Mouse (Mus musculus): ENCODE results near the gene Ccdc134.

Gene Ccdc134

DNA sequence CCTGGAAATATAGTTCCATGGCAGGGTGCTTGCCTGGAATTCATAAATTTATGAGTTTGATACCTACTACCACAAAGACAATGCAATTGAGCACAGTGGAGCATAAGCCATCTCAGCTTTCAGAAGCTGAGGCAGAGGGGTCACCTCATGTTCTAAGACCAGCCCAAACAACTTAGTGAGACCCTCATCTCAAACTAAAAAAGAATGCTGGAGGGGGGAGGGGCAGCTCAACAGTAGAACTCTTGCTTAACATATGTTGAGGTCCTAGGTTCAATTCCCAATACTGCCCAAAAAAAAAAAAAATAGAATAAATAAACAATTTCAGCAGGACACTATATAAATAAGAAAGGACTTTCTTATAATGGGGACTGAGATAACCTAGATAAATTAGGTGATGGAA, 22.3 kb downstream of the Ccdc134 start:
- DNase-seq: no peak

DNA sequence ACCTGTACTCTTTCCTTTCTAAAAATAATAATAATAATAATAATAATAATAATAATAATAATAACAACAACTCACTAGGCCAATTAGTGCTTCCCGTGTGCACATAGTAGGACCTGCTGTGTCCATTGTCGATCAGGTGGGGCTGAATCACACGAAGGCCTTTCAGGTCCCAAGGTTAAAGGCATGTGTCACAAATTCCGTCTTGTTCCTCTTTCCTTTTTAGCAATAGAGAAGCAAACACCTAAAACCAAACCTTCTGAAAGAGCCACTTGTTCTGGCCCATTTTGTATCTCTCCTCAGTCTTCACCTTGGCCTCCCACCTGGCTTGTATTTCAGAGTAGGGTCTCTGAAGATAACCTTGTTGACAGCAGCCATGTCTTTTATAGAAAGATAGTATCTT, 23.5 kb downstream of the Ccdc134 start:
- DNase-seq: no peak

DNA sequence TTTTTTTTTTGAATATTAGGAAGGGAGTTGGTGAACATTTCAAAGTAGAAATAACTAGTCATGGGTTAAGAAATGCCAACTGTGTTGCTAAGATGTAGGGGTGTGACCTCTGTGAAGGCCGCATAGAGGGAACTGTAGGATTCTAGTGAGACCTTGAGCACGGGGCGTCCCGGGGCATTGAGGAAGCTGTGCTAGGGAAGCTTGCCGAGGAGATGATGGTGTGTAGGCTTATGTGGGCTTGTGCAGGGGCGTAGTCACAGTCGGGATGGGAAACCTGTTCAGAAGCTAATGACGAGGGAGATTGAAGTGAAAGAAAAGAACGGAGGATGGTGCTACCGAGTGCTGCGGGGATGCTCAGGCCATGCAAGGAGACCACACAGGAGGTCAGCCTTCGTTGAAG, 24.3 kb downstream of the Ccdc134 start:
- no peak for DNase-seq

DNA sequence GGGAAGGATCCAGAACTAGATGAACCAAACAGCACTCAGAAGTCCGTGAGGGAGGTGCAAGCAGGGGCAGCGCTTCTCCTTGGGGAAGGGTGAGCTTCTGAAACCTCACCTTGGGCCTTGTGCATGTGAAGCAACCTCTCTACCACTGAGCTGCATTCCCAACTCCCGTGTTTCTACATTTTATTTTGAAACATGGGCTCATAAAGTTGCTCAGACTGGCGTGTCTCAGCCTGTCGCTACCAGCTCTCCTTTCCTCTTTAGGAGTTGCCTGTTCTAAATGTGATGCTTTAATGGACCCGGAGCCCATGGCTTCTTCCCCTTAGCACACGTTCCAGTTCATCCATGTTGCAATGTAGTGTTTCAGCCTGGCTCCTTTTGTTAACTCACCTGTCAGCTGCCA, 24.7 kb downstream of the Ccdc134 start:
- no peak for DNase-seq

DNA sequence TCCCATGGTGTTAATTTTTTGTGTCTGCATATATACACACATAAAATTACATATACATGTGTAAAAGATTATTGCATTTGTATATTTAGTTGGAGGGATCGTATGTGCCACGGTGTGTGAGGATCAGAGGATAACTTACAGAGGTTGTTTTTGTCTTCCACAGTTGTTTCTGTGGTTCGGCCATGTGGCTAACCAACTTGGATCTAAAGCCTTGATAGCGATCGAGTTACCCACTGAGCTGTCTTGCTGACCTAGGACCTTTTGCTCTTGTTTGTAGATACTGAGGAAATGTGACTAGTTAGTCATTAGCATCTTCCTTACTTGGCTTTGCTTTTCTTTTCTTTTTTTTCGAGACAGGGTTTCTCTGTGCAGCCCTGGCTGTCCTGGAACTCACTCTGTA, 28.6 kb downstream of the Ccdc134 start:
- DNase-seq: no peak

DNA sequence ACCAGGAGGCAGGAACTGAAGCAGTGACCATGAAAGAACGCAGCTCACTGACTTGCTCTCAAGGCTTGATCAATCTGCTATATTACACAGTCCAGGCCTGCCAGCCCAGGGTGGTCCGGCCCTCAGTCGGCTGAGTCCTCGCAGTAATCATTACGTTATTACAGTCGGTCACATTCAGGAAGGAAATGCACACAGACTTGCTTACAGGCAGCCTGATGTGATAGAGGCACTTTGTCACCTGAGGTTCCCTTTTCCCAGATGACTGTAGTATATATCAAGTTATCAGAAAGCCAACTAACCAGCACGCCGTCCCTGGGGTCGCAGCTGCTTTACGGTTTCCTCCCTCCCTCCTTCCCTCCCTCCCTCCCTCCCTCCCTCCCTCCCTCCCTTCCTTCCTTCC, 29.2 kb downstream of the Ccdc134 start:
- no peak for DNase-seq

DNA sequence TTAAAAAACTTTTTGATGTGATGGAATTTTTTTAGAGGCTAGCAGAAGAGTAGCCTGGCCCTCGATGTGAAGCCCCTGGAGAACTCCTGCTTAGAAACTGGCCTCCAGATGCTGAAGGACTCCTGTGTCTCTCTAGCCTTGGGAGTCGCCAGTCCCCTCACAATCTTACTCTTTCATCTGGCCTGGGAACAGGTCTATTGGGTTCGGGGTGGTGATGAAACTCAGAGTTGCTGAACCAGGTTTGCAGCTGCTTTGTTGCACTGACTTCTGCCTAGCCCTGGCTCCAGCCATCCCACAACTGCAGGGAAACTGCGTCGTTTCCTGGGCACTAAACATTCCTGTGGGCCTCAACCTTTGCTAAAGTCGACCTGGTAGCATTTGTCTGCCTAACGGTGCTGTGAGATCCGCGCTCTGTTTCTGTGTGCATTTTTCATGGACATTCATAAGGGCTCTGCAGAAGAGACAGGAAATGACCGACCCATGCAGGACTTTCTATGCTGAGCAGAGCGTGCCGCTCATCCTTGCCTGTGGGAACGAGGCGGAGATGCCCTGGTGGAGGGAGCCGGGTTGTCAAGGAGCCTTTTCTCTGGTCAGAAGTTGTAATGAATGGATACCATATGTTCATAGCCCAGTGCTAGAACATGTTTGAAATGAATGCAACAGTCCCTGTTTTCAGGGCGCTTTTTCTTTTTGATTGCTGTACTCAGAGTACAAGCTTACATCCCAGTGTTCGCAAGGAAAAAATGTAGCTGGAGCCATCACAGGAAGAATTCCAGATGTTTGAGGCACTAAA, 30.7 kb downstream of the Ccdc134 start:
- DNase-seq: no peak

DNA sequence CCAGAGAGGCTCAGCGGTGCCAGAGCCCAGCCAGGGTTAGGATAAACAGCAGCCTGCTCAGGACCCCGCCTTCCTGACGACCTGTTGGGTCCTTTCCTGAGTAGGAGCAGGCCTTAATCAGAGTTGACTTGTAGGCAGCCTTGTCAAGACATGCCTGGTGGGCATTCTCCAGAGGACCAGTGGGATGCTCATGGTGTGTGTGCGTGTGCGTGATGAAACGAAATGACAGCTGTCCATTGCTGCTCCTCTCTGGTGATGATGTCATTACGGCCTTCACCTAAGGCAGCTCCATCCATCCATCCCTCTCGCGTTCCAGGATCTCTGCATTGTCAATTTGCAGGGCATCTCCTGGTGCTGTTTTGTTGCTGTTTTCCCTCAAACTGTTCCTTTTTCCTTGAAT, 31.7 kb downstream of the Ccdc134 start:
- DNase-seq: no peak

DNA sequence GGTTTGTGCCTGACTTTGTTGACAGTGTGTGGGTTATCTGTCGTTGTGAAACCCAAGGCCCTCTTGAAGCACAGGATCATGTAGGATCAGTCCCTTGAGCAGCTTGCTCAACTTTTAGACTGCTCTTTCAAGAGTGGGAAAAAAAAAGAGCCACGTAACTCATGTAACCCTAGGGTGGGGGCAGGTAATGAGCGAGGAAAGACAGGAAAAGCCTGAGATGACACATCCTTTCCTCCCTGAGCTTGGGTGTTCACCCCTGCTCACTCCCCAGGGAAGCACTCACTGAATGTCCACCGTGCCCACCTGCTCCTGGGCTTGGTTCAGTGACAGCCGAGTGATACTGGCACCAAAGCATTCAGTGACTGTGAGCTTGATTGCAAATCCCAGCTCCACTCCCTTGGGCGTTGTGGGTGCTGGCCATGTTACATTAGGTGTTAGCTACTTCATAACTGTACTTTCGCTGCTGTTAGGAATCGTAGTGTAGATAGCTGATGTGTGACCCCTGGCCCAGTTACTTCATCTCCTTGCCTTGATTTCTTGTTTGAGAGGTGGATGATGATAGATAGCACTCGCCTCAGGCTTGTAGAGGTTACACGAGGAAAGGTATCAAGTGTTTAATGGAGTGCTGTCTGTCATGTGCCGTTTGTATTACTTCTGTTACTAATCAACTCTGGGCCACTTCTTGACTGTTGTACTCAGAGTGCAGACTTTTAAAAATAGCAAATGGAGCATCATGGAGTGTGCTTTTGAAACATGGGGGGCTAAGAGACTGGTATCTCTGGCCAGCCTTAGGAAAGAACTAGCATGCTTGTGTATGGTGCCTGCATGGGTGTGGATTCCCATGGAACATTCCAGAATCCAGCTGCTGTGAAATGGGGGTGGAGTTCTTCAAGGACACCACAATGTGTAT, 33.3 kb downstream of the Ccdc134 start:
- DNase-seq: no peak

DNA sequence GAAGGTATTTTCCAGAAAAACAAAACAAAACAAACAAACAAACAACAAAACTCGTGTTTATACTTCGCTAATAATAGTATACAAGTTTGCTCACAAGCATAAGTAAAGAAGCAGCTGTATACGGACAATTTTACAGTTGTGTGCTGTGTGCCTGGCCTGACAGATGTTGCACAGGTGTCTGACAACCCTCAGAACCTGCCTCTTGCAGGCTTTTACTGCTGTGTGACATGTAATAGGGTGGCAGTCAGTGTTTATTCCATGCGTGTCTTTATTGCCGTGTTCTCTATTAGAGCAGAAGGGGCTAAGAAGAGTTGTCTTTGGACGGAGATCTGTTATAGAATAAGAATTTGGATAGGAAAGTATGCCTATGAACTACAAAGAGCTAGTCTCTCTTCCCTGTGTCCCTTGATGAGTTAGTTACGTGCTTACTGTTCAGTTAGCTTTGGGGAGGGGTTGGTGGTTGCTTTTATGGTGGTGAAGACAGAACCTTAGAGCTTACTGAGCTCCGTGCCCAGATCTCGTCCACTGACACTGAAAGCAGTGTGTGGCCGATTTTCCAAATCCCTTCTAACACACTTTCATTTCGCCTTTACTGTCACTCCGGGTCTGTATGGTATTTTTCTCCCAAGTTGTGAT, 34.4 kb downstream of the Ccdc134 start:
- no peak for DNase-seq

DNA sequence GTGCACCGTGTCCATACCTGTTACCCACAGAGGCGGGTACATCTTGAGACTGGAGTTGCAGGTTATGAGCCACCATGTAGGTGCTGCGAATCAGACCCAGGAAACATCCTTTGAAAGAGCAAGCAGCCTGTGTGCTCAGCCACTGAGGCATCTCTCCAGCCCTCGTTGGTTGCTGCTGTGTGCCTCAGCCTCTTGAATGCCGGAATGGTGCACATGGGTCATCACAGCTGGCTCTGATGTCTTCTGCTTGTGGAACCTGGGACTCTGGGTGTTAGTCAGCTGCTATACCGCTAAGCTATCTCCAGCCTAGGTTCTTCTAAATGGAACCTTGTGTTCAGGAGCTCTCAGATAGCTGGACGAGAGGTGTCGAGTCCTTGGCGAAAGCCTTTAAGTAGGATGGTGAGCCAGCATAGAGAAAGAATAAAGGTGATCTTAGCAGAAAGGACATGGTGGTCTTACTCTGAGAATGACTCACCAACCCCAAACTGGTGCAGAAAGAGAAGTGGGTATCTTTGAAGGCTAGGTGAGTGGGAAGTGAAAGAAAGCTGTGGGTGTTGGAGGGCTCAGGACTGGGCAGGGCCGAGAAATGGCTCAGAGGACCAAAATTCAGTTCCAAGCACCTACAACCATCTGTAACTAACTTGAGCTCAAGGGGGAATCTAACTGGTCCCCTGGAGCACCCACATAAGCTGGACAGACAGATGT, 35.8 kb downstream of the Ccdc134 start:
- DNase-seq: no peak

DNA sequence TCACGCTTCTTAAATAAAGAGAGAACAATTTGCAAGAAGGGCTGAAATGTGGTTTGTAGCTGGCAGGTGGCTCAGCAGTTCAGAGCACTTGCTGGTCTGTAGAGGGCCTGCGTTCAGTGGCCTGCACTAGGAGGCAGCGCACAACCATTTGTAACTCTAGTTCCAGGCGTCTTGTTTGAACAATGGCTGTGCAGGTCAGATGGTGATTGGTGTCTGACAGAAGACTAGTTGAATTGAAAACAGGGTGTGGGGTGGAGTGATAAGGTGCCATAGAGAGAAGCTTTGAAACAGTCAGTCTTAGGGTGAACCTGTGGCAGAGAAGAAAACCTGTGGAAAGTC, 36.3 kb downstream of the Ccdc134 start:
- DNase-seq: no peak

DNA sequence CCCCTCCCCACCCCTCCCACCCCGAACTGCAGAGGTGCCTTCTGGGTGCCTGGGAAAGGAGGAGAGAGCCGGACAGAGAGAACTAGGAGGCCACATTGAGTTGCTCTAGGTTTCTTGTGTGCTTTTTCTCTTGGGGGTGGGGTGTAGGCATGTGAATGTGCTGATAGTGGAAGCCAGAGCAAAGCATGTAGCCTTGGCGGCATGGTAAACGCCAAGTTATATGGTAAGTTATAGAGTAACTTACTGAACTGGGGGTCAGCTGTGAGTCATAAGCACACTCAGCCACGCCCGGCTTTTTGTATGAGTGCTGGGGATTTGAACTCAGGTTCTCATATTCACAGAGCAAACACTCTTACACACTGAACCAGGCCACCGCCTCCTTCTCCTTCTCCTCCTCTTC, 36.8 kb downstream of the Ccdc134 start:
- no peak for DNase-seq

DNA sequence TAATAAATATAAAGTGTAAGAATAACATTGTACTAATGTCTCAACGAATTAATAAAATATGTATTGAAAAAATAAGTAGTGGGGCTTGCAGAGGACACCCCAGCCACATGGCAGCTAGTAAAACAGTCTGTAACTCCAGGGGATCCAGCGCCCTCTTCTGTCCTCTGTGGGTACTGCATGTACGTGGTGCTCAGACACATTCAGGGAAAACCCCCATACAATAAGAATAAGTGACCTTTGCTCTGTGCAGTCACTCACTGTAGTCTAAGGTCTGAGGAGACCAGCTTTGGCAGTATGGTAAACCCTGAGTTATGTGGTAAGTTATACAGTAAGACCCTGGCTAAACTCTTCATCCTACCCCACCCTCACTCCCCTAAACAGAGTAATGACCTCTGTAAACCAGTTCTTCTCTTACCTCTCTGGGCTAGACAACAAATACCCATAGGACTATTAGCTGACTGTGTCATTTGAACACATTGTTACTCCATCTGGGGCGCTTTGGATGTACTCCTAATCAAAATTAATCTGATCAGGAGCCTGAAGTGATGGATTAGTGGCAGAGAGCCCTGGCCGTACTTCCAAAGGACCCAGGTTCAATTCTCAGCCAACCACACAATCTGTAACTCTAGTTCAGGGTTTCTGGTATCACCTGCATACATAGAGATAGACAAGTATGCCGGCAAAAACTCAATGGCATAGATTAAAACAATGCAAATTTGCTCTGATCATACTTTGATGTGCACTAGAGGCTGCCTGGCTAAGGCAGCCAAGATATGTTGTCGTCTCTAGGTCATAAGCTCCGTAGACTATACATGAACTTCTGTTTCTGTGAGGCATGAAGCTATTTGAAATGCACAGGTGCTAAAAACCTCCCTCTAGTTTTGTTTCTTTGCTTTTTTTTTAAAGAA, 37.9 kb downstream of the Ccdc134 start:
- DNase-seq: peak; percentile 68

DNA sequence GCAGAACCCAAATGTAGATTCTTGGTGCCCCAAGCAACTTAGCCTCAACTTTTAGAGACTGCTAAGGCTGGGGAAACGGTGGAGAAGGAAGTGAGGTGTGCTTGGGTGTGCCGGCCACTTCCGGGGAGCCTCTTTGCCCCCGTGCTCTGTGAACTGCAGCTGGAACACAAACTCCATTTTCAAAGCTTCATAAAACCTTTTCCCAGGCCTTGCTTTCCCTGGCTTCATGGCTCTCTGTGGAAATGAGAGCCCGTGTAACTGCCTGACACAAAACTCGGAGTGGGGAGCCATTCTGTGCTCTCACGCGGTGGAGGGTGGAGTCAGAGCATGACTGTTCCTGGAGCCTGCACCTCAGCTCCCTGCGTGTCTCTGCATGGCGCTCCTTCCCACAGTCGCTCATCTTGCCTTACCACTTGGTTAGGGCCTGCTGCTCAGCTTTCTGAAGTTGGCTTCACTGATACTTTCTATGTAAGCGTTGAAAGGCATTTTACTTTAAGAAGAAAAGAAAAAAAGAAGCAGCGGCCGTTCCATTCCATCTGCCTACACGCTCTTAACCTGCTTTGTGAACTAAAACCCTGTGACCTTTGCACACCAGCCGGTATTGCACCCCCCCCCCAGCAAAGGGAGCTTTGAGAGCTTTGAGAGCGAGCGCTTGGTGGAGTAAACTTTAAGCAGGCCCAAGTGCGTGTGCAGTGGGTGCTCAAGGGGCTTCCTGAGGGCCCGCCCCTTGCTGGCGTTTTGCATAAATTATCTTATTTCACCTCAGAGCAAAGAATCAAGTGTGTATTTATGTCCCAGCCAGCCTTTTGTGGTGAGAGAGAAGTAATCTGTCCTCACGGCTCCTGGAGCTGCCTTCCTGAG, 38.7 kb downstream of the Ccdc134 start:
- DNase-seq: no peak

DNA sequence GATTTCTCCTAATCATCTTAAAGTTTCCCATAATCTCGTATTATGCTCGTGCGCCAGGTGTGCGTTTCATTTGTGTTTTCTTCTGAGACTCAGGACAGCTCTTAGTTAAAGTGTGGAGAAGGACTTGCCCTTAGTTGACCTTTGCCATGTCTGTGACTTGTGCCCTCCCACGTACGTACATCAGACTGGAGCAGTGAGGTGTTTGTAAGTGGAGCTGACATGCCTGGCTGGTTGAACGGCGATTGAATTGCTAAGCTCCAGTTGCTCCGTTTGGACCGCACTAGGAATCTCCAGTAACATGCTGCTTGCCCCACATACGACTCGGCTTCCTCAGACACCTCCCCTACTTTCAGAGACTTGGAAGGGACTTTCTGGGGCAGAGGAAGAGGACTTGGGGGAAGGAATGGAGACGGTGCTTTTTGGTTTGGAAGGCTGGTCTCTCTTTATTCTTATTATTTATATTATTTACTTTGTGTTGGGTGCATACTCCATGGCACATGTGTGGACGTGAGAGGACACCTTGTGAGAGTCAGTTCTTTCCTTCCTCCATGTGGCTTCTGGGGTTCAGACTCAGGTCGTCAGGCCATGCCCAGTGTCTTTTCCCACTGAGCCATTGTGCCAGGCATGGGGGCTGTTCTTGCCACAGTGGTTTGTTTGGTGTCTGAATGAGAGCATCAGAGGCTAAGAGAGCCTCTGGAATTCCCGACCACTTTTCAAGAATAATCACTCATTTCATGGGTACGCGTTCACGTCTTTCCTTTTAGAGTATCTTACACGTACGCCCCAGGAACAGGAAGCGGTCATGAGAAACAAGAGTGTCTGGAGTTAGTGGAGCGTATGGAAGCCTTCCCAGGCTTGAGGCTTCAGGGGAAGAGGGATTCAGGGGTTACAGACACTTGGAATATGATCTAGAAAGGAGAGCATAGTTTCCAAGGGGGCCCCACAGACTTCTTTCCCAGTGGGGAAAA, 39.8 kb downstream of the Ccdc134 start:
- no peak for DNase-seq

DNA sequence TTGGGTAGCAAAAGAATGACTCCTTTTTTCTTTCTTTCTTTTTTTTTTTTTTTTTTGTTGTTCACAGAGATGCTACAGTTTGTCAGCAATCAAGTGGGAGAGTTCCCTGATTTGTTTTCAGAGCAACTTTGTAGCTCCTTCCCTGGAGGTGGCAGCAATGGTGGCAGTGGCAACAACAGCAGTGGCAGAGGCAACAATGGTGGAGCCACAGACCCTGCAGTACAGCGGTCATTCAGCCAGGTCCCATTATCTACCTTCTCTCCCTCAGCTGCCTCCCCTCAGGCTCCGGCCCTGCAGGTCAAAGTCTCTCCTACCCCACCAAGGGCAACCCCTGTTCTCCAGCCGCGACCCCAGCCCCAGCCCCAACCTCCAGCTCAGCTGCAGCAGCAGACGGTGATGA, 41.9 kb downstream of the Ccdc134 start:
- no peak for DNase-seq

DNA sequence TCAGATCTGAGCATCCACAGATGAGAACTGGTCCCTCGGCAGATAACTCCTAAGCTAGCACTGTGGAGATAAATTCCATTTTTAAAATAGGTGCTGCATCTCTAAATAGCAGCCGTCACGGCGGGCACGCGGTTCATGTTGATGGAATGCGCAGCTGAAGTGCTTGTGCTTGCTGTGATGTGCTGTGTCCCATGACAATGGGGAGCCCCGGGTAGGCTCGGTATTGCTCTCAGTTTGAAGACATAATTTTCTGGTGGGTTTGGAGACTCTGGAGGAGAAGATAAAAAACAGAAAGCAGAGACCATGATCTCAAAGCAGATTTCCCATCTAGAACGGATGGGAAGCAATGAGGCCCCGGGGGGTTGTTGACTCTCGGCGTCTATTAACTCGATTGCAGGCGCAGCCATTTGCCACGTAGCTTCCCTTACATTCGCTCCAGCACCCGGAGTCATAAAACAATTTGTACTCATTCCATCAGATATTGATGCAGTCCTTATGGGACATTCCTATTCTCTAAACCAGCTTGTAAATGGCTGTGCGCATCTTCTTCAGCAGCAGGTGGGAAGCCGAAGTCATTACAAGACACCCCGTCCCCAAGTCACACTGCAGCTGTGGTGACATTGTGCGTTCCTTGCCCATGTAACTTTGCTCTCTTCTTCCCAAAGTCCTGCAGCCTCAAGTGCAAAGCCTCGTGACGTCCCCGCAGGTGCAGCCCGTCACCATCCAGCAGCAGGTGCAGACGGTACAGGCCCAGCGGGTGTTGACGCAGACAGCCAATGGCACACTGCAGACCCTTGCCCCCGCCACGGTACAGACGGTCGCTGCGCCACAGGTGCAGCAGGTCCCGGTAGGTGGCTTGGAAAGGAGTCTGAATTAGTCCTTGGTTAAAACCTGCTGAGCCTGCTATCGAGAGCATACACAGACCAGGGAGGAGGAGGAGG, 43.0 kb downstream of the Ccdc134 start:
- DNase-seq: no peak

DNA sequence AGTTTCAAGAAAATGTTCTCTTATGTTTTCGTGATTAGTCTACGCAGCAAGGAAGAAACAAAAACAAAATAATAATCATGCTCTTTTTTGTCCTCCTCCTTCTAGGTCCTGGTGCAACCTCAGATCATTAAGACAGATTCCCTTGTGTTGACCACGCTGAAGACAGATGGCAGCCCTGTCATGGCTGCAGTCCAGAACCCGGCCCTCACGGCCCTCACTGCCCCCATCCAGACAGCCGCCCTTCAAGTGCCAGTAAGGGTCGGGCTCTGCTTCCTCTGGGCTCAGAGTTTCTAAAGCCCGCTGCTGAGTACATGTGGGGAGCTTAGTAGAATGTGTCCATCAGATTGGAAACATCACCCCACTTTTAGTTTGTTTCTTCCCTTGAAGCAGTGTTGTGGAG, 44.9 kb downstream of the Ccdc134 start:
- DNase-seq: no peak

All from layer of hippocampus, adult 9-11 months (tissue).